Mouse (Mus musculus) kidney, adult 2 months (tissue): ENCODE data around the gene Prpf8.

Experiments used
- CTCF ChIP-seq: fragments of 200-500 bp; conservative IDR thresholded peaks from 2 replicates; pipeline ENCODE4 v1.5.1; 2011; ENCODE audit warnings: low read depth, mild to moderate bottlenecking, control low read depth, low read length, moderate library complexity, mixed read lengths; ENCODE audit not compliant: insufficient read depth, insufficient read length
- POLR2A ChIP-seq: fragments of 200-500 bp; IDR thresholded peaks from one replicate; pipeline ENCODE4 v1.6.1; 2011; ENCODE audit warnings: low read depth, low read length, control low read depth

DNA sequence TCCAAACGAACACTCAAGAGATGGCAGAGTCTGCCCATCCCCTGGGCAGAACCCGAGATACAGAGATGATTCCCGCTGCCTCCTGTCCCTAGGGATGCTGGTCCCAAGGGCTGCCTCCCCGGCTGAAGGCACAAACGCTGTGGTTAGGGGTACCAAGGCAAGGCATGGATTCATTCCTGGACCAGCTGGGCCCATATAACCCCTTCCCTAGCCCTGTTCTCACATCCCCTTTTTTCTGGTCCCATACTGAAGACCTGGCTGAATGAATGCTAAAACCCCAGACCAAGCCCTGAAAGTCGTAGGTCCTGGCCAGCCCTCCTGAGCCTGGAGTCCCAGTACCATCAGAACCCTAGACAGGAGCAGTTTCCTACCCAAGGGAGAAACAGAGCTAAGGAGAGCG is 45.6 kb upstream of the Prpf8 start:
- TF ChIP-seq POLR2A (no peak), CTCF (no peak)
